ENCODE assay signal across 11 mouse cellular contexts in the genomic region with DNA sequence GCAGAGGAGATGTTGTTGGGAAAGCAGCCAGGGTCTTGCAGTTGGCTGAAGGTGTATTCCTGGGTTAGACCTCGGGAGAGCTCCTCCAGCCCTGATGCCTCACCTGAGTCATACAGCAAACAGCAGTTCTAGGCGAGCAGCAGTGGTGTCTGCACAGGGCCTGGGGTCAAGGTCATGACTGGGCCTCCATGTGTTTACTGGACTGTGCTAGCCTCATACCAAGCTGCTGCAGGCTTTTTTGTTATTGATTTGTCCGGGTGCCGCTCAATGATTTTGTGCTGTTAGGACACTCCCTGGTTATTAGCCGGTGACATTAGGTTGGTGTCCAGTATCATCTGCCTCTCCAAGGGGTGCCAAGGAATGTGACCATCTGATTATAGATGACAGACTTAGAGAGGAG. TPM values are rescaled to one million over a fixed set of nuclear protein-coding genes. Genes with fewer than 3 reads are reported as not detected.
DNase-seq lines count a peak whose midpoint lies in the region; ATAC-seq and TF ChIP-seq lines count a peak whose summit lies in the region.
"Had no signal": no experiment of that assay in that cellular context is flagged by ENCODE, and none has a peak within 500 bp of the region (broad histone marks: within the 10 kb centered on the region; RNA-seq: fewer than 3 reads in every experiment).

No protein-coding gene starts in this region.

- H3K9me3 ChIP-seq in embryonic facial prominence, embryonic 14.5 days (ENCODE audit: control insufficient read depth, low read length): no peaks in the 10 kb centered on the region
- no peaks in the 10 kb centered on the region for H3K9me3 ChIP-seq in liver, embryonic 16.5 days (replicated peaks; ENCODE audit: control insufficient read depth, low read length)
- H3K9me3 ChIP-seq in kidney, embryonic 15.5 days (replicated peaks): no peaks in the 10 kb centered on the region

- no peak for TF ChIP-seq POLR2A in kidney, adult 2 months (IDR thresholded peaks at IDR 0.05; ENCODE audit: low read depth, low read length)

- no peak for ATAC-seq in embryonic facial prominence, embryonic 14.5 days (ENCODE audit: low read depth)
- ATAC-seq in liver, embryonic 16.5 days (ENCODE audit: low read depth): peak; percentile 22
- no peak for ATAC-seq in kidney, embryonic 15.5 days (replicated peaks; ENCODE audit: low FRiP score)

- no peak for TF ChIP-seq CTCF in kidney, adult 2 months (conservative IDR thresholded peaks at IDR 0.05; ENCODE audit: insufficient read depth, insufficient read length, low read depth, low read length)

- H3K36me3 ChIP-seq in kidney, adult 2 months (ENCODE audit: control insufficient read depth, insufficient read depth, low read length): no peaks in the 10 kb centered on the region
- peaks cover 12% of the 10 kb centered on the region for H3K36me3 ChIP-seq in embryonic facial prominence, embryonic 14.5 days (ENCODE audit: control insufficient read depth, insufficient read depth, low read length)
- H3K36me3 ChIP-seq in liver, embryonic 16.5 days (ENCODE audit: control insufficient read depth, insufficient read depth): peaks cover 3% of the 10 kb centered on the region; the same call in 1 of the 2 replicates
- H3K36me3 ChIP-seq in kidney, embryonic 15.5 days: peaks cover 12% of the 10 kb centered on the region

- no peak overlapping the region for H3K9ac ChIP-seq in embryonic facial prominence, embryonic 14.5 days (ENCODE audit: low read depth, low read length)
- peak overlapping the region; percentile 11; the same call in 1 of the 2 replicates for H3K9ac ChIP-seq in liver, embryonic 16.5 days (ENCODE audit: low read depth, low read length)
- no peak overlapping the region for H3K9ac ChIP-seq in kidney, embryonic 15.5 days

- H3K4me3 ChIP-seq in kidney, adult 2 months (ENCODE audit: insufficient read depth, low read depth, low read length): no peak overlapping the region
- no peak overlapping the region for H3K4me3 ChIP-seq in embryonic facial prominence, embryonic 14.5 days (ENCODE audit: low read depth, low read length)
- peak overlapping the region; percentile 7; the same call in 1 of the 2 replicates for H3K4me3 ChIP-seq in liver, embryonic 16.5 days (ENCODE audit: low read depth, low read length)
- no peak overlapping the region for H3K4me3 ChIP-seq in kidney, embryonic 15.5 days (replicated peaks)

- H3K4me2 ChIP-seq in embryonic facial prominence, embryonic 14.5 days (ENCODE audit: low read depth, low read length): peak overlapping the region; percentile 98; the same call in 1 of the 2 replicates
- peak overlapping the region; percentile 100 for H3K4me2 ChIP-seq in liver, embryonic 16.5 days (ENCODE audit: low read depth, low read length)
- no peak overlapping the region for H3K4me2 ChIP-seq in kidney, embryonic 15.5 days

- 68% methylated on average over 5 of the region's 5 CpGs for WGBS in kidney, adult 2 months
- WGBS in embryonic facial prominence, embryonic 14.5 days: 75% methylated on average over 5 of the region's 5 CpGs
- 41% methylated on average over 5 of the region's 5 CpGs for WGBS in liver, embryonic 16.5 days (ENCODE audit: insufficient replicate concordance)
- 65% methylated on average over 5 of the region's 5 CpGs for whole genome bisulfite sequencing in kidney, embryonic 15.5 days

- H3K27ac ChIP-seq in kidney, adult 2 months (ENCODE audit: insufficient read depth, low read depth, low read length): no peak overlapping the region
- no peak overlapping the region for H3K27ac ChIP-seq in embryonic facial prominence, embryonic 14.5 days (replicated peaks; ENCODE audit: low read depth, low read length)
- H3K27ac ChIP-seq in liver, embryonic 16.5 days (ENCODE audit: low read length): peak overlapping the region; percentile 6
- no peak overlapping the region for H3K27ac ChIP-seq in kidney, embryonic 15.5 days

- no peaks in the 10 kb centered on the region for H3K27me3 ChIP-seq in kidney, adult 2 months (replicated peaks; ENCODE audit: control insufficient read depth, insufficient read depth, low read length)
- peaks cover 25% of the 10 kb centered on the region for H3K27me3 ChIP-seq in embryonic facial prominence, embryonic 14.5 days (replicated peaks; ENCODE audit: control insufficient read depth, insufficient read depth, low read length)
- H3K27me3 ChIP-seq in liver, embryonic 16.5 days (ENCODE audit: control insufficient read depth, insufficient read depth, low read depth, low read length): peaks cover 27% of the 10 kb centered on the region
- peaks cover 25% of the 10 kb centered on the region for H3K27me3 ChIP-seq in kidney, embryonic 15.5 days

- peak; percentile 33 for DNase-seq in cerebellum, adult 11-12 months
- no peak for DNase-seq in cerebellum, postnatal 25 days
- DNase-seq in kidney, adult 2 months: peak; percentile 10
- DNase-seq in kidney, adult 18-20 months: no peak
- no peak for DNase-seq in embryonic facial prominence, embryonic 14.5 days (ENCODE audit: low spot score)
- no peak for DNase-seq in c-Kit-positive CD71-positive TER-119-positive erythroid progenitor cells, embryonic 14.5 days (ENCODE audit: low spot score)
- DNase-seq: heart, postnatal 4 days; lung, postnatal 14 days had no signal

- H3K4me1 ChIP-seq in kidney, adult 2 months (ENCODE audit: control insufficient read depth, insufficient read depth, low read length): no peaks in the 10 kb centered on the region
- peaks cover 27% of the 10 kb centered on the region for H3K4me1 ChIP-seq in embryonic facial prominence, embryonic 14.5 days (ENCODE audit: control insufficient read depth, insufficient read depth, low read length)
- peaks cover 51% of the 10 kb centered on the region for H3K4me1 ChIP-seq in liver, embryonic 16.5 days (ENCODE audit: control insufficient read depth, low read depth, low read length)
- peaks cover 27% of the 10 kb centered on the region for H3K4me1 ChIP-seq in kidney, embryonic 15.5 days

RNA-seq across cellular contexts. Expression of a gene that starts 1.7 kb away (rescaled TPM):
- 18.3 and 19.1 TPM in 2 replicates for polyA plus RNA-seq in kidney, adult 2 months (2012; rRNA removed)
- polyA plus RNA-seq in embryonic facial prominence, embryonic 14.5 days (2014; fragmentation: Nextera tagmentation; extraction: Ambion mirVana): 42.0 and 46.3 TPM in 2 replicates
- polyA plus RNA-seq in liver, embryonic 16.5 days (2015; fragmentation: Nextera tagmentation; extraction: Ambion mirVana): 23.3 and 23.9 TPM in 2 replicates
- 34.3 and 38.7 TPM in 2 replicates for polyA plus RNA-seq in kidney, embryonic 15.5 days (2015; fragmentation: Nextera tagmentation; extraction: Ambion mirVana)

RNA-seq across cellular contexts. Expression of a gene that starts 2.3 kb away (rescaled TPM):
- polyA plus RNA-seq in kidney, adult 2 months (2012; rRNA removed): 0.14 and 0.18 TPM in 2 replicates
- 0.17 and 0.22 TPM in 2 replicates for polyA plus RNA-seq in embryonic facial prominence, embryonic 14.5 days (2014; fragmentation: Nextera tagmentation; extraction: Ambion mirVana)
- polyA plus RNA-seq in liver, embryonic 16.5 days (2015; fragmentation: Nextera tagmentation; extraction: Ambion mirVana): 0.04 and 0.06 TPM in 2 replicates
- 0.23 TPM in 2 replicates for polyA plus RNA-seq in kidney, embryonic 15.5 days (2015; fragmentation: Nextera tagmentation; extraction: Ambion mirVana)

RNA-seq across cellular contexts. Expression of a gene that starts 31.6 kb away (rescaled TPM):
- polyA plus RNA-seq in kidney, adult 2 months (2012; rRNA removed): 170 and 255 TPM in 2 replicates
- 57.3 and 59.0 TPM in 2 replicates for polyA plus RNA-seq in embryonic facial prominence, embryonic 14.5 days (2014; fragmentation: Nextera tagmentation; extraction: Ambion mirVana)
- 50.7 and 54.6 TPM in 2 replicates for polyA plus RNA-seq in liver, embryonic 16.5 days (2015; fragmentation: Nextera tagmentation; extraction: Ambion mirVana)
- 66.6 and 68.0 TPM in 2 replicates for polyA plus RNA-seq in kidney, embryonic 15.5 days (2015; fragmentation: Nextera tagmentation; extraction: Ambion mirVana)

RNA-seq across cellular contexts. Expression of a gene that starts 50.2 kb away (rescaled TPM):
- 0.25 and 0.33 TPM in 2 replicates for polyA plus RNA-seq in kidney, adult 2 months (2012; rRNA removed)
- 0.17 and 0.66 TPM in 2 replicates for polyA plus RNA-seq in embryonic facial prominence, embryonic 14.5 days (2014; fragmentation: Nextera tagmentation; extraction: Ambion mirVana)
- 0.04 and 0.12 TPM in 2 replicates for polyA plus RNA-seq in liver, embryonic 16.5 days (2015; fragmentation: Nextera tagmentation; extraction: Ambion mirVana)
- polyA plus RNA-seq in kidney, embryonic 15.5 days (2015; fragmentation: Nextera tagmentation; extraction: Ambion mirVana): 0.23 and 0.43 TPM in 2 replicates
- polyA plus RNA-seq: small intestine, adult 2 months had no signal

RNA-seq across cellular contexts. Expression of a gene that starts 59.6 kb away (rescaled TPM):
- 56.9 and 57.4 TPM in 2 replicates for polyA plus RNA-seq in kidney, adult 2 months (2012; rRNA removed)
- polyA plus RNA-seq in embryonic facial prominence, embryonic 14.5 days (2014; fragmentation: Nextera tagmentation; extraction: Ambion mirVana): 272 and 275 TPM in 2 replicates
- polyA plus RNA-seq in liver, embryonic 16.5 days (2015; fragmentation: Nextera tagmentation; extraction: Ambion mirVana): 109 and 113 TPM in 2 replicates
- 240 and 241 TPM in 2 replicates for polyA plus RNA-seq in kidney, embryonic 15.5 days (2015; fragmentation: Nextera tagmentation; extraction: Ambion mirVana)

Comparison
In these comparisons a context has a peak if more than half of its experiments do, and no peak if none do; other contexts are left out.
1. DNase-seq: peak in cerebellum, adult 11-12 months (single experiment) and kidney, adult 2 months (single experiment); none in cerebellum, postnatal 25 days (0 of 2), kidney, adult 18-20 months (single experiment), embryonic facial prominence, embryonic 14.5 days (single experiment) and c-Kit-positive CD71-positive TER-119-positive erythroid progenitor cells, embryonic 14.5 days (single experiment).